Mouse (Mus musculus) B cell, adult (primary cell): Measurements from ENCODE around the gene Vash2. TPM values are rescaled to one million over a fixed set of nuclear protein-coding genes. Genes with fewer than 3 reads are reported as not detected.

Experiments
- total RNA-seq: library from RNA; stranded (reverse); gene quantifications from 4 replicates; pipeline ENCODE4 v1.2.4, GENCODE M21; 2023; ENCODE audit not compliant: inconsistent age

The Vash2 gene
- 0.54 to 0.96 TPM (median 0.77 TPM) in 4 replicates for total RNA-seq

DNA sequence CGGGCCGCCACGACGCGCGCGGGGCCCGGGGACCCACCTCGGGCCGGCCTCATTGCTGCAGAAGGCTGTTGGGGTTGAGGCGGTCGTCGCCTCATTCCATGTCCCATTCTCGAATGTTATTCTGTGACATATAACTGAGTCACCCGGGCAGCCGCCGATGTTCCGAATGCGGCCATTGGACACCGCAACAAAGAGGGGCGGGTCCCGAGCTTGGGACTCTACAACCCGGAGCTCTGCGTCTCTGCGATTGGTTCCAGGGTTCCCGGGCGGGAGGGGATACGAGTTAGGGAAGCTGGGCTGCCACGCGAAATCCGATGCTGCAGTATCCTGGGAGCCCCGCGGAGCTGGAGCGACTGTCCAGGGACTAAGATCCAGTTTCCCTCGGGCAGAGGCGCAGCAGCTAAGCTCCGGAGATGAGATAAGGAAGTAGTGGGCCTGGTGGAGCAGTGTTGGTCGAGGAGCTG is at the start of gene Vash2:
Gene Vash2, minus strand, starts transcription at position 197 of the 464 bp plus-strand sequence.

DNA sequence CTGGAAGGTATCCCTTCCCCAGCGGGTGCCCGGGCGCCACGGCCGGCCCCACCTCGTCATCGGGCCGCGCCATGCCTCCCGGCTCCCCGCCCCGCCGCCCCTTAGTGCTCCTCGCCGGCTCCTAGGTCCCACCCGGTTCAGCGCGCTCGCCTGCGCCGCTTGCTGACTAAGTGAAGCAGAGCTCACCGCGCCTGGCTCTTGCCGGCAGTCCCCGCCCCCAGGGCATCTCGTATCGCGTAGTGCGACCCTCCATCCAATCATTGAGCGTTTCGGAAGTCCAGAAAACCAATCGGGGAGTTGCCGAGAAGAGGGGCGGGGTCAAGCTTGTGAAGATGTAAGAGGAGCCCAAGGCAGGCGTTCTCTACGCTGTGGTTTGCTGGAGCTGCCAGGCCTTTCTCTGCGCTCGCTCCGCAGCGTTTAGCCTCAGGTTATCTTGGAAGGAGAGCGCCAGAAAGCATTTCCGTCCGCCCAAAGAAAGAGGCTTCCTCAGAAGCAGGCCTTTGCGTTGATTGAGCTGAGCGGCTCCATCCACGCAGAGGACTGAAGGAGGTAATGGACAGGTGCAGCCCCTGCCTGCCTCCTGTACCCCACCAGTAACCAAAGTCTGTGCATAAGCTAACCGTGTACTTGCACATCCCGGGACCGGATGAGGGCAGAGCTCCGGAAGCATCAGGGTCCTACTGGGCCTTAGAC is 47.1 kb upstream of the Vash2 start, which contains the start of gene Flvcr1:
Gene Flvcr1, minus strand, starts transcription at position 138 of the 693 bp plus-strand sequence.

DNA sequence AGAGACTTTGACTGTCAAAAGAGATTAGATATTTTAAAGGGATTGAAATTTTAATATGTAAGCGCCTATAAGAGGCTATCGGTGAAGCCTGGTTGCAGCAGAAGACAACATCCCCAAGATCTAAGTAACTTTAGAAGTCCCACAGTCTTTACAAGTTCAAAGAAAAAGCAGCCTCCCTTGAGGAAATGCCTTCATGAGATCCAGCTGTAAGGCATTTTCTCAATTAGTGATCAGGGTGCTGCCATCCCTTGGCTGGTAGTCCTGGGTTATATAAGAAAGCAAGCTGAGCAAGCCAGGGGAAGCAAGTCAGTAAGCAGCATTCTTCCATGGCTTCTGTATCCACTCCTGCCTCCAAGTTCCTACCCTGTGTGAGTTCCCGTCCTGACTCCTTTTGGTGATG is 54.3 kb downstream of the Vash2 start, which contains the start of gene Angel2:
Gene Angel2, plus strand, starts transcription at position 301 of the 400 bp plus-strand sequence.

DNA sequence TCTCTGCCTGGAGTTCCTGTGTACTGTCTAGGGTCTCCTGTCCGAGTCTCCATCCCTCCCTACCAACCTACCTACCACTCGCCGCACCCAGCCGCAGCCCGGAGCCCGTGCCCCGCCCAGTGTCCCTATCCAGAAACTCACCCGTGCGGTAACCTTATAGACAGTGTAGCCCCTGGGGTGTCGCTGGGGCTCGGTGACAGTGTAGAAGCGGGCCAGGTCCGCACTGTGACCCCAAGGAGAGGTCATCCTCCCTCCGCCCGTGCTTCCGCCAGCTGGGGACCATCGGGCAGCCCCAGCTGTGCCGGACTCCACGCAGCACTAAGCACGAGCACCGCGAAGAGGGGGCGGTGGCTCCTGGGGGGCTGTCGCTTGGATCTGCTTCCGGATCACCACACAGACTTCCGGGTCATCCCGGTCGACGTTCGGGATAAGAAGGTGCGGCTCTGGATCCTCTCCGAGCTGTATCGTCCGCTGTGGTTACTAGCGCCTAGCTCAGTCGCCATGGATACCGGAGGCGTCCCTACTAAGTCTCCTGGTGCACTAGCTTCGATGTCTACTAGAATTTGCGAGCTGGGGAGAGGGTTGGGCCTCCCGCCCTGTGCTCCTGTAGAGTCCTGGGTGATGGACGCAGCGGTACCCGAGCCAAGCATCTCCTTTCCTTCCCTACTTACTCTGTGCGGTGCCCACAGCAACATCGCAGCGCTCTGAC is 67.5 kb downstream of the Vash2 start, which contains the start of gene Rps6kc1:
Gene Rps6kc1, minus strand, starts transcription at position 356 of the 709 bp plus-strand sequence.

Other genes with a start within 250 kb of the Vash2 start
- 7.4 to 13.8 TPM (median 10.4 TPM) in 4 replicates for gene Rps6kc1, start 67.5 kb downstream of the Vash2 start, total RNA-seq
- 74.2 to 87.3 TPM (median 81.3 TPM) in 4 replicates for gene Angel2, start 54.2 kb downstream of the Vash2 start, total RNA-seq
- 14.5 to 19.1 TPM (median 17.3 TPM) in 4 replicates for gene Flvcr1, start 46.9 kb upstream of the Vash2 start, total RNA-seq
- gene Spata45, start 57.3 kb upstream of the Vash2 start, total RNA-seq, result not detected in 4 replicates
- gene Tatdn3, start 83.6 kb upstream of the Vash2 start, total RNA-seq, result 8.4 to 12.4 TPM (median 11.0 TPM) in 4 replicates
- gene Nsl1, start 83.7 kb upstream of the Vash2 start, total RNA-seq, result 0.97 to 3.9 TPM (median 1.8 TPM) in 4 replicates
- gene Batf3, start 118.6 kb upstream of the Vash2 start, total RNA-seq, result 0.90 to 1.2 TPM in 2 of 4 replicates, not detected in the others
- gene Fam71a, start 185.5 kb upstream of the Vash2 start, total RNA-seq, result 0.36 to 0.74 TPM (median 0.52 TPM) in 4 replicates
- 106 to 123 TPM (median 119 TPM) in 4 replicates for gene Atf3, start 238.7 kb upstream of the Vash2 start, total RNA-seq